Mouse (Mus musculus): Measurements from ENCODE around the gene Lrrc74a.

The Lrrc74a gene

GRCm38 (mm10) chr12:86786149-86787019, 52.2 kb downstream of the Lrrc74a start:
- DNase-seq, result no peak

- no peak for DNase-seq
Measured at GRCm38 (mm10) chr12:86787020-86787553, 52.9 kb downstream of the Lrrc74a start.

- DNase-seq, result no peak
Measured at GRCm38 (mm10) chr12:86790100-86790848, 56.1 kb downstream of the Lrrc74a start.

- peak; percentile 63 to 65 for DNase-seq
Measured at GRCm38 (mm10) chr12:86790849-86791127, 56.6 kb downstream of the Lrrc74a start.

- no peak for DNase-seq
Measured at GRCm38 (mm10) chr12:86791987-86792386, 57.8 kb downstream of the Lrrc74a start.

GRCm38 (mm10) chr12:86793830-86794229, 59.7 kb downstream of the Lrrc74a start:
- DNase-seq, result no peak

GRCm38 (mm10) chr12:86794331-86794730, 60.2 kb downstream of the Lrrc74a start:
- no peak for DNase-seq

- no peak for DNase-seq
Measured at GRCm38 (mm10) chr12:86795076-86795837, 61.1 kb downstream of the Lrrc74a start.

GRCm38 (mm10) chr12:86795838-86796232, 61.7 kb downstream of the Lrrc74a start:
- peak; percentile 78 to 92 for DNase-seq

GRCm38 (mm10) chr12:86796351-86796750, 62.2 kb downstream of the Lrrc74a start:
- no peak for DNase-seq

- DNase-seq, result no peak
Measured at GRCm38 (mm10) chr12:86797771-86798170, 63.6 kb downstream of the Lrrc74a start.

GRCm38 (mm10) chr12:86798773-86799540, 64.8 kb downstream of the Lrrc74a start:
- DNase-seq, result peak; percentile 89 to 94

GRCm38 (mm10) chr12:86799786-86800185, 65.6 kb downstream of the Lrrc74a start:
- DNase-seq, result no peak

- DNase-seq, result no peak
Measured at GRCm38 (mm10) chr12:86800336-86800735, 66.2 kb downstream of the Lrrc74a start.

- DNase-seq, result no peak
Measured at GRCm38 (mm10) chr12:86800765-86801147, 66.6 kb downstream of the Lrrc74a start.

GRCm38 (mm10) chr12:86801148-86802004, 67.2 kb downstream of the Lrrc74a start:
- peak; percentile 98 to 99 for DNase-seq

- DNase-seq, result peak in 1 of 2 experiments; percentile 35
Measured at GRCm38 (mm10) chr12:86802005-86802671, 68.0 kb downstream of the Lrrc74a start.

GRCm38 (mm10) chr12:86802899-86803298, 68.7 kb downstream of the Lrrc74a start:
- peak in 1 of 2 experiments; percentile 17 for DNase-seq

- peak in 1 of 2 experiments; percentile 64 for DNase-seq
Measured at GRCm38 (mm10) chr12:86803651-86804307, 69.6 kb downstream of the Lrrc74a start.

- DNase-seq, result no peak
Measured at GRCm38 (mm10) chr12:86804308-86804700, 70.1 kb downstream of the Lrrc74a start.

Data from cerebellum, adult 18-20 months (tissue).